Mouse (Mus musculus): ENCODE measurements around the gene Cygb.

DNA sequence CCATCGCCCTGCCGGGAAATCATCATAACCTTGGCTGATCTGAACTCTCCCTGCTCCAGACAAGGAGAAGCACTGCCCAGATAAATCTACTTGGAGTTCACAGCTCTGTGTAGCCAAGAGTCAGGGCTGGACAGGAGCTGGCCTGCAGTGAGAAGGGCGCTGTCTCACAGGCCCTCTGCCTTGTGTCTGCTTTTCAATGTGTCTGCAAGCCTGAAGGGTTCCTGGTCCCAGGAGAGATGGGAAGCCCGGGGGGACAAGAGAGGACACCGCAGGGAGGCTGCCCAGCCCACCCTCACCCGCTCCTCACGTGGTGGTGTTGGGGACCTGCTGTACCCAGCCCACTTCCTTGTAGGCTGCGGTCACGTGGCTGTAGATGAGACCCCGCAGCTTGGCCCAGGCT is 5.1 kb downstream of the Cygb start:
- no peak for TF ChIP-seq POLR2A (IDR thresholded peaks at IDR 0.05; ENCODE audit: borderline replicate concordance, control insufficient read depth, low read depth, low read length)
- no peak for TF ChIP-seq CTCF (IDR thresholded peaks at IDR 0.05; ENCODE audit: control insufficient read depth, insufficient read depth, low read length)

Measured in bone marrow, adult 2 months (tissue).